Mouse (Mus musculus) embryonic fibroblast, embryonic 13.5 days (primary cell): ENCODE measurements around the gene Plxdc2.

Source experiments
- CTCF ChIP-seq: IDR thresholded peaks from 2 replicates; pipeline ENCODE4 v1.5.1; 2011; ENCODE audit warnings: mild to moderate bottlenecking, control low read depth, low read length, moderate library complexity, borderline replicate concordance; ENCODE audit not compliant: insufficient read depth
- POLR2A ChIP-seq: IDR thresholded peaks from 2 replicates; pipeline ENCODE4 v1.6.1; 2011; ENCODE audit warnings: low read depth, mild to moderate bottlenecking, control low read depth, low read length, moderate library complexity

GRCm38 (mm10) chr2:16598231-16598630 is 242.1 kb downstream of the Plxdc2 start:
- TF ChIP-seq POLR2A (no peak), CTCF (no peak)
